Mouse (Mus musculus): ENCODE data around the gene Dlg4. TPM values are rescaled to one million over a fixed set of nuclear protein-coding genes. Genes with fewer than 3 reads are reported as not detected.

Gene Dlg4
- polyA plus RNA-seq, 1 experiment from 2014 or later, result 0.53 TPM

- no peak overlapping the region for H3K9ac ChIP-seq (ENCODE audit: low read depth, low read length)
- 39% methylated on average over 7 of the region's 7 CpGs for WGBS (ENCODE audit: insufficient replicate concordance)
- no peaks in the 10 kb centered on the region for H3K27me3 ChIP-seq (ENCODE audit: control insufficient read depth, insufficient read depth, low read depth, low read length)
- H3K27ac ChIP-seq (ENCODE audit: low read length), result no peak overlapping the region
- peaks cover 25% of the 10 kb centered on the region for H3K4me1 ChIP-seq (ENCODE audit: control insufficient read depth, low read depth, low read length)
- H3K36me3 ChIP-seq (ENCODE audit: control insufficient read depth, insufficient read depth), result no peaks in the 10 kb centered on the region
- H3K4me2 ChIP-seq (ENCODE audit: low read depth, low read length), result no peak overlapping the region
- no peak overlapping the region for H3K4me3 ChIP-seq (ENCODE audit: low read depth, low read length)
- no peaks in the 10 kb centered on the region for H3K9me3 ChIP-seq (replicated peaks; ENCODE audit: control insufficient read depth, low read length)
- no peak for ATAC-seq (ENCODE audit: low read depth)
Measured at GRCm38 (mm10) chr11:70079928-70080327, 63.2 kb downstream of the Dlg4 start.

GRCm38 (mm10) chr11:70080803-70081590 is 64.3 kb downstream of the Dlg4 start:
- ATAC-seq (ENCODE audit: low read depth), result no peak
- H3K27me3 ChIP-seq (ENCODE audit: control insufficient read depth, insufficient read depth, low read depth, low read length), result no peaks in the 10 kb centered on the region
- H3K9ac ChIP-seq (ENCODE audit: low read depth, low read length), result no peak overlapping the region
- H3K36me3 ChIP-seq (ENCODE audit: control insufficient read depth, insufficient read depth), result no peaks in the 10 kb centered on the region
- H3K4me3 ChIP-seq (ENCODE audit: low read depth, low read length), result no peak overlapping the region
- H3K4me2 ChIP-seq (ENCODE audit: low read depth, low read length), result no peak overlapping the region
- peaks cover 15% of the 10 kb centered on the region for H3K4me1 ChIP-seq (ENCODE audit: control insufficient read depth, low read depth, low read length)
- H3K27ac ChIP-seq (ENCODE audit: low read length), result no peak overlapping the region
- no peaks in the 10 kb centered on the region for H3K9me3 ChIP-seq (replicated peaks; ENCODE audit: control insufficient read depth, low read length)
- WGBS (ENCODE audit: insufficient replicate concordance), result 41% methylated on average over 15 of the region's 15 CpGs

- Histone ChIP-seq H3K9me3 (replicated peaks; ENCODE audit: control insufficient read depth, low read length) (no peaks in the 10 kb centered on the region), H3K4me2 (ENCODE audit: low read depth, low read length) (no peak overlapping the region), H3K4me3 (ENCODE audit: low read depth, low read length) (no peak overlapping the region), H3K4me1 (ENCODE audit: control insufficient read depth, low read depth, low read length) (no peaks in the 10 kb centered on the region), H3K36me3 (ENCODE audit: control insufficient read depth, insufficient read depth) (no peaks in the 10 kb centered on the region), H3K27ac (ENCODE audit: low read length) (no peak overlapping the region), H3K9ac (ENCODE audit: low read depth, low read length) (no peak overlapping the region), H3K27me3 (ENCODE audit: control insufficient read depth, insufficient read depth, low read depth, low read length) (no peaks in the 10 kb centered on the region)
- ATAC-seq (ENCODE audit: low read depth), result no peak
- 42% methylated on average over 8 of the region's 8 CpGs for whole genome bisulfite sequencing (ENCODE audit: insufficient replicate concordance)
Measured at GRCm38 (mm10) chr11:70084563-70084962, 67.8 kb downstream of the Dlg4 start.

- Histone ChIP-seq H3K27me3 (ENCODE audit: control insufficient read depth, insufficient read depth, low read depth, low read length) (no peaks in the 10 kb centered on the region), H3K4me3 (ENCODE audit: low read depth, low read length) (peak within 1 kb of the TSS; percentile 22; the same call in 1 of the 2 replicates), H3K36me3 (ENCODE audit: control insufficient read depth, insufficient read depth) (no peaks in the 10 kb centered on the region), H3K4me2 (ENCODE audit: low read depth, low read length) (0 out of 2 replicates have a peak within 1 kb of the TSS, but pooled peaks have one; percentile 22), H3K27ac (ENCODE audit: low read length) (peak within 1 kb of the TSS; percentile 87), H3K9ac (ENCODE audit: low read depth, low read length) (peak within 1 kb of the TSS; percentile 15; the same call in 1 of the 2 replicates), H3K9me3 (replicated peaks; ENCODE audit: control insufficient read depth, low read length) (no peaks in the 10 kb centered on the region), H3K4me1 (ENCODE audit: control insufficient read depth, low read depth, low read length) (peaks cover 3% of the 10 kb centered on the region; the same call in 1 of the 2 replicates)
- WGBS (ENCODE audit: insufficient replicate concordance), result 47% methylated on average over 12 of the region's 12 CpGs
- peak; percentile 91 for ATAC-seq (ENCODE audit: low read depth)
Measured at GRCm38 (mm10) chr11:70091986-70092783, 75.4 kb downstream of the Dlg4 start, which contains the start of gene Asgr2. Gene Asgr2, plus strand, starts transcription at chr11:70092644.

MicroRNAs encoded within 50 kb of the gene (microRNA counts, 519-probe panel; counts per million panel counts)
- 60.7 counts per million for microRNA mmu-miR-324-3p
- microRNA mmu-miR-324-5p, result 2,146 counts per million, percentile 33 among the panel's probes with 10 or more counts

Small RNA genes lying within 50 kb of the gene (microRNA-seq; reads per million reads assigned to microRNA genes)
- gene Gm44349, result not detected
- 1,897 reads per million, percentile 81 among the genes with 10 or more reads in this experiment for gene Mir324

Other genes with a start within 250 kb of the Dlg4 start
- gene Chrnb1, start 221.0 kb upstream of the Dlg4 start, polyA plus RNA-seq (2015; fragmentation: Nextera tagmentation; extraction: Ambion mirVana), result 0.61 and 0.96 TPM in 2 replicates
- 0.19 and 0.21 TPM in 2 replicates for gene Fgf11, start 215.1 kb upstream of the Dlg4 start, polyA plus RNA-seq (2015; fragmentation: Nextera tagmentation; extraction: Ambion mirVana)
- 0.62 and 1.0 TPM in 2 replicates for gene Tmem102, start 211.3 kb upstream of the Dlg4 start, polyA plus RNA-seq (2015; fragmentation: Nextera tagmentation; extraction: Ambion mirVana)
- not detected in 2 replicates for gene Gm39566, start 201.6 kb upstream of the Dlg4 start, polyA plus RNA-seq (2015; fragmentation: Nextera tagmentation; extraction: Ambion mirVana)
- not detected in 2 replicates for gene Spem2, start 198.5 kb upstream of the Dlg4 start, polyA plus RNA-seq (2015; fragmentation: Nextera tagmentation; extraction: Ambion mirVana)
- not detected in 2 replicates for gene Spem1, start 194.8 kb upstream of the Dlg4 start, polyA plus RNA-seq (2015; fragmentation: Nextera tagmentation; extraction: Ambion mirVana)
- 0.66 and 0.83 TPM in 2 replicates for gene Nlgn2, start 179.2 kb upstream of the Dlg4 start, polyA plus RNA-seq (2015; fragmentation: Nextera tagmentation; extraction: Ambion mirVana)
- 404 and 413 TPM in 2 replicates for gene Tmem256, start 178.4 kb upstream of the Dlg4 start, polyA plus RNA-seq (2015; fragmentation: Nextera tagmentation; extraction: Ambion mirVana)
- gene Plscr3, start 170.6 kb upstream of the Dlg4 start, polyA plus RNA-seq (2015; fragmentation: Nextera tagmentation; extraction: Ambion mirVana), result 22.0 and 27.8 TPM in 2 replicates
- 0.74 and 0.96 TPM in 2 replicates for gene Tnk1, start 158.2 kb upstream of the Dlg4 start, polyA plus RNA-seq (2015; fragmentation: Nextera tagmentation; extraction: Ambion mirVana)
- gene Tmem95, start 138.9 kb upstream of the Dlg4 start, polyA plus RNA-seq (2015; fragmentation: Nextera tagmentation; extraction: Ambion mirVana), result not detected in 2 replicates
- gene Kctd11, start 135.5 kb upstream of the Dlg4 start, polyA plus RNA-seq (2015; fragmentation: Nextera tagmentation; extraction: Ambion mirVana), result 1.3 and 1.4 TPM in 2 replicates
- 6.5 and 6.8 TPM in 2 replicates for gene Acap1, start 121.4 kb upstream of the Dlg4 start, polyA plus RNA-seq (2015; fragmentation: Nextera tagmentation; extraction: Ambion mirVana)
- gene 2810408A11Rik, start 116.0 kb upstream of the Dlg4 start, polyA plus RNA-seq (2015; fragmentation: Nextera tagmentation; extraction: Ambion mirVana), result 0.46 and 0.76 TPM in 2 replicates
- 2.2 and 2.6 TPM in 2 replicates for gene Neurl4, start 115.9 kb upstream of the Dlg4 start, polyA plus RNA-seq (2015; fragmentation: Nextera tagmentation; extraction: Ambion mirVana)
- 81.1 and 83.1 TPM in 2 replicates for gene Gps2, start 103.1 kb upstream of the Dlg4 start, polyA plus RNA-seq (2015; fragmentation: Nextera tagmentation; extraction: Ambion mirVana)
- gene Eif5a, start 95.0 kb upstream of the Dlg4 start, polyA plus RNA-seq (2015; fragmentation: Nextera tagmentation; extraction: Ambion mirVana), result 1,065 and 1,134 TPM in 2 replicates
- 0.18 TPM in 1 of 2 replicates, not detected in the other for gene Ybx2, start 81.1 kb upstream of the Dlg4 start, polyA plus RNA-seq (2015; fragmentation: Nextera tagmentation; extraction: Ambion mirVana)
- 18.4 and 22.6 TPM in 2 replicates for gene Slc2a4, start 68.8 kb upstream of the Dlg4 start, polyA plus RNA-seq (2015; fragmentation: Nextera tagmentation; extraction: Ambion mirVana)
- 5.4 and 11.7 TPM in 2 replicates for gene Cldn7, start 52.2 kb upstream of the Dlg4 start, polyA plus RNA-seq (2015; fragmentation: Nextera tagmentation; extraction: Ambion mirVana)
- 7.1 and 7.3 TPM in 2 replicates for gene Ctdnep1, start 35.8 kb upstream of the Dlg4 start, polyA plus RNA-seq (2015; fragmentation: Nextera tagmentation; extraction: Ambion mirVana)
- gene Elp5, start 34.4 kb upstream of the Dlg4 start, polyA plus RNA-seq (2015; fragmentation: Nextera tagmentation; extraction: Ambion mirVana), result 55.1 and 57.2 TPM in 2 replicates
- gene Gabarap, start 25.8 kb upstream of the Dlg4 start, polyA plus RNA-seq (2015; fragmentation: Nextera tagmentation; extraction: Ambion mirVana), result 255 and 280 TPM in 2 replicates
- 17.5 and 18.2 TPM in 2 replicates for gene Phf23, start 21.2 kb upstream of the Dlg4 start, polyA plus RNA-seq (2015; fragmentation: Nextera tagmentation; extraction: Ambion mirVana)
- 4.4 and 5.1 TPM in 2 replicates for gene Dvl2, start 16.3 kb upstream of the Dlg4 start, polyA plus RNA-seq (2015; fragmentation: Nextera tagmentation; extraction: Ambion mirVana)
- gene Acadvl, start 1.5 kb upstream of the Dlg4 start, polyA plus RNA-seq (2015; fragmentation: Nextera tagmentation; extraction: Ambion mirVana), result 127 and 138 TPM in 2 replicates
- gene Asgr1, start 37.1 kb downstream of the Dlg4 start, polyA plus RNA-seq (2015; fragmentation: Nextera tagmentation; extraction: Ambion mirVana), result 5.0 and 6.0 TPM in 2 replicates
- gene Asgr2, start 75.7 kb downstream of the Dlg4 start, polyA plus RNA-seq (2015; fragmentation: Nextera tagmentation; extraction: Ambion mirVana), result 12.9 and 13.1 TPM in 2 replicates
- 2.5 and 3.0 TPM in 2 replicates for gene Mgl2, start 113.4 kb downstream of the Dlg4 start, polyA plus RNA-seq (2015; fragmentation: Nextera tagmentation; extraction: Ambion mirVana)
- gene Clec10a, start 139.3 kb downstream of the Dlg4 start, polyA plus RNA-seq (2015; fragmentation: Nextera tagmentation; extraction: Ambion mirVana), result 0.63 and 0.64 TPM in 2 replicates
- 1.1 and 1.3 TPM in 2 replicates for gene Slc16a11, start 195.8 kb downstream of the Dlg4 start, polyA plus RNA-seq (2015; fragmentation: Nextera tagmentation; extraction: Ambion mirVana)
- gene Slc16a13, start 204.1 kb downstream of the Dlg4 start, polyA plus RNA-seq (2015; fragmentation: Nextera tagmentation; extraction: Ambion mirVana), result 2.6 and 4.3 TPM in 2 replicates
- 2.1 and 2.3 TPM in 2 replicates for gene Bcl6b, start 212.9 kb downstream of the Dlg4 start, polyA plus RNA-seq (2015; fragmentation: Nextera tagmentation; extraction: Ambion mirVana)
- 53.9 and 54.5 TPM in 2 replicates for gene 0610010K14Rik, start 221.0 kb downstream of the Dlg4 start, polyA plus RNA-seq (2015; fragmentation: Nextera tagmentation; extraction: Ambion mirVana)
- gene Gm21988, start 222.9 kb downstream of the Dlg4 start, polyA plus RNA-seq (2015; fragmentation: Nextera tagmentation; extraction: Ambion mirVana), result 3.4 and 4.3 TPM in 2 replicates
- gene Rnasek, start 222.9 kb downstream of the Dlg4 start, polyA plus RNA-seq (2015; fragmentation: Nextera tagmentation; extraction: Ambion mirVana), result 146 and 159 TPM in 2 replicates
- 13.0 and 14.8 TPM in 2 replicates for gene Alox12, start 238.4 kb downstream of the Dlg4 start, polyA plus RNA-seq (2015; fragmentation: Nextera tagmentation; extraction: Ambion mirVana)

Data from liver, embryonic 16.5 days (tissue).